Comparison of ENCODE assay signal across 9 mouse cellular contexts in the genomic region with DNA sequence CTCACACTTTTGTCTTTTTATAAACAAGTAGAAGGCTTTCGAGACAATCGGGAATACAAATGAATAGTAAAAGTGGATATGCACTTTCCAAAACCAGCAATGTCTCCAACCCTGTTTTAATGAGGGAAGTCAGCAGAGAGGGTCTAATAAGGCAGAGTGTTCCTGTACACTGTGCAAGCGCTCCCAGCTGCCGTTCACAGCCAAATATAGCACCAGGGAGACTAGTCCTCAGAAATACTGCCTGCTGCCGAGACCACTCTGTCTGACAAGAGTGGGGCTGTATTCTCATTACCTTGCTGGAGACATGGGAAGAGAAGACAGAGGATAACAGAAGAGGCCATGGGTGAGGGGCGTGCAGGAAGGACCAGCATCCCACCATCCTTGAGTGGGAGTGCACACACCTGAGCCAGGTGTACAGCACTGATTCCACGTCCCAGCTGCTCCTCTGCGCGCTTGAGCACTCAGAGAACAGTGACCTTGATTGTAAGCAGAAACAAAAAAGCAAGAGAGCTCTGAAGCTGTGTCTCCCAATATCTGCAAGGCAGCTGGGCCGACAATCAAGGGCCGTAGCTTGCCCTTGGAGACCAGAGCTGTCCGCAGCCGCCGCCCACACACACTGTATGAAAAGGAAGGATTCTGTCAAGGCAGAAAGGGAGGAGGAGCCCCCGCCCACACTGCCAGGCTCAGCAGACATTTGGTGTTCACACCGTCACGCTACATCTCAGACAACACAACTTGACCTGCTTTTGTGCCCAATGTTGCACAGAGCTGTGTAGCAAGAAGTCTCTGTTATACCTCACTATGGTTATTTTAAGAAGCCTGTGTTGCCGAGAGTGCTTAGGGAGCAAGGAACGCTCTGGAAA.
DNase-seq lines count a peak whose midpoint lies in the region; ATAC-seq lines count a peak whose summit lies in the region.
"Had no signal": no experiment of that assay in that cellular context is flagged by ENCODE, and none has a peak within 500 bp of the region (broad histone marks: within the 10 kb centered on the region; RNA-seq: fewer than 3 reads in every experiment).

No protein-coding gene starts in this region.

- H3K27me3 ChIP-seq in embryonic facial prominence, embryonic 10.5 days (replicated peaks; ENCODE audit: low read depth, poor library complexity, severe bottlenecking) = no peaks in the 10 kb centered on the region
- no peaks in the 10 kb centered on the region for H3K27me3 ChIP-seq in limb, embryonic 10.5 days (ENCODE audit: low read depth, poor library complexity, severe bottlenecking)
- H3K27me3 ChIP-seq in forebrain, embryonic 13.5 days = no peaks in the 10 kb centered on the region
- H3K27me3 ChIP-seq: lung, embryonic 15.5 days had no signal

- H3K4me1 ChIP-seq in embryonic facial prominence, embryonic 10.5 days = peaks cover 3% of the 10 kb centered on the region; the same call in 1 of the 2 replicates
- H3K4me1 ChIP-seq in limb, embryonic 10.5 days = no peaks in the 10 kb centered on the region
- no peaks in the 10 kb centered on the region; the same call in 1 of the 2 replicates for H3K4me1 ChIP-seq in forebrain, embryonic 13.5 days

- no peak overlapping the region for H3K4me2 ChIP-seq in forebrain, embryonic 13.5 days
- H3K4me2 ChIP-seq: lung, embryonic 15.5 days had no signal

- no peak for ATAC-seq in forebrain, embryonic 13.5 days

- no peaks in the 10 kb centered on the region for H3K9me3 ChIP-seq in embryonic facial prominence, embryonic 10.5 days
- no peaks in the 10 kb centered on the region for H3K9me3 ChIP-seq in limb, embryonic 10.5 days (replicated peaks)
- H3K9me3 ChIP-seq in forebrain, embryonic 13.5 days (replicated peaks) = no peaks in the 10 kb centered on the region
- H3K9me3 ChIP-seq: lung, embryonic 15.5 days had no signal

- 81% methylated on average over 19 of the region's 19 CpGs for WGBS in embryonic facial prominence, embryonic 10.5 days
- 80% methylated on average over 19 of the region's 19 CpGs for WGBS in limb, embryonic 10.5 days
- WGBS in forebrain, embryonic 13.5 days = 73% methylated on average over 19 of the region's 19 CpGs

- DNase-seq in adrenal gland, postnatal 10 days = peak; percentile 22
- no peak for DNase-seq in adrenal gland, postnatal 4 days (ENCODE audit: low spot score in 2 of 2)
- DNase-seq in urinary bladder, postnatal 4 days (ENCODE audit: low spot score in 2 of 2) = peak; percentile 23 to 56
- DNase-seq in urinary bladder, adult 18-20 months (ENCODE audit: low spot score in 2 of 2) = no peak
- peak; percentile 73 to 75 for DNase-seq in left cerebral cortex, postnatal 36 days (ENCODE audit: low spot score in 2 of 2)
- DNase-seq in embryonic facial prominence, embryonic 10.5 days (ENCODE audit: low spot score) = no peak
- no peak for DNase-seq in limb, embryonic 10.5 days (ENCODE audit: low spot score)

- H3K27ac ChIP-seq in embryonic facial prominence, embryonic 10.5 days (replicated peaks) = no peak overlapping the region
- H3K27ac ChIP-seq in limb, embryonic 10.5 days = no peak overlapping the region
- no peak overlapping the region for H3K27ac ChIP-seq in forebrain, embryonic 13.5 days
- H3K27ac ChIP-seq: lung, embryonic 15.5 days had no signal

- H3K4me3 ChIP-seq in embryonic facial prominence, embryonic 10.5 days = no peak overlapping the region
- no peak overlapping the region for H3K4me3 ChIP-seq in limb, embryonic 10.5 days
- no peak overlapping the region for H3K4me3 ChIP-seq in forebrain, embryonic 13.5 days
- H3K4me3 ChIP-seq: lung, embryonic 15.5 days had no signal

- no peak overlapping the region for H3K9ac ChIP-seq in forebrain, embryonic 13.5 days
- H3K9ac ChIP-seq: lung, embryonic 15.5 days had no signal

- H3K36me3 ChIP-seq in embryonic facial prominence, embryonic 10.5 days (replicated peaks) = no peaks in the 10 kb centered on the region
- no peaks in the 10 kb centered on the region for H3K36me3 ChIP-seq in limb, embryonic 10.5 days
- H3K36me3 ChIP-seq in forebrain, embryonic 13.5 days (ENCODE audit: poor library complexity, severe bottlenecking) = no peaks in the 10 kb centered on the region
- H3K36me3 ChIP-seq: lung, embryonic 15.5 days had no signal

- intact Hi-C loops in left cerebral cortex, postnatal 36 days (cut with DNase I) = loop anchor here (5.0 to 10.0 kb wide), 2 partner anchors 201 to 406 kb away; no protein-coding TSS in a partner anchor

Comparison
In these comparisons a context has a peak if more than half of its experiments do, and no peak if none do; other contexts are left out.
1. DNase-seq: peak in adrenal gland, postnatal 10 days (single experiment), urinary bladder, postnatal 4 days (2 of 2) and left cerebral cortex, postnatal 36 days (2 of 2); none in adrenal gland, postnatal 4 days (0 of 2), urinary bladder, adult 18-20 months (0 of 2), embryonic facial prominence, embryonic 10.5 days (single experiment) and limb, embryonic 10.5 days (single experiment).